Mouse (Mus musculus) Muller cell, postnatal 12 days (primary cell): ENCODE measurements at regions not wholly inside any gene's neighbourhood (a gene's known extent, or its start where the extent isn't known, plus 50 kb on each side); places are given as distances from the start of the nearest gene placed in this dataset.

ENCODE experiments used
- DNase-seq: peaks from one replicate; pipeline ENCODE4 v3.0.0-alpha.2; 2015; ENCODE audit errors: inconsistent ontology term

- no peak for DNase-seq
Observed at GRCm38 (mm10) chr5:83091483-83091882, 263.5 kb downstream of the Tecrl start.

- no peak for DNase-seq
Observed at GRCm38 (mm10) chr5:83054819-83055218, 300.2 kb downstream of the Tecrl start.

- no peak for DNase-seq
Observed at GRCm38 (mm10) chr5:83047214-83047613, 307.8 kb downstream of the Tecrl start.

GRCm38 (mm10) chr5:83029703-83030102 is 325.3 kb downstream of the Tecrl start:
- DNase-seq = no peak

GRCm38 (mm10) chr5:83006038-83006437 is 349.0 kb downstream of the Tecrl start:
- DNase-seq = no peak

GRCm38 (mm10) chr5:82989056-82989455 is 365.9 kb downstream of the Tecrl start:
- DNase-seq = peak; percentile 89

GRCm38 (mm10) chr5:82969315-82969714 is 385.7 kb downstream of the Tecrl start:
- DNase-seq = no peak

GRCm38 (mm10) chr5:82966824-82967223 is 388.2 kb downstream of the Tecrl start:
- DNase-seq = peak; percentile 88

- peak; percentile 91 for DNase-seq
Observed at GRCm38 (mm10) chr5:82966180-82966579, 388.8 kb downstream of the Tecrl start.

- DNase-seq = no peak
Observed at GRCm38 (mm10) chr5:82964513-82964912, 390.5 kb downstream of the Tecrl start.

- DNase-seq = no peak
Observed at GRCm38 (mm10) chr5:82956012-82956411, 399.0 kb downstream of the Tecrl start.

GRCm38 (mm10) chr5:82947060-82947459 is 407.9 kb downstream of the Tecrl start:
- no peak for DNase-seq

- DNase-seq = no peak
Observed at GRCm38 (mm10) chr5:82939786-82940185, 415.2 kb downstream of the Tecrl start.

GRCm38 (mm10) chr5:82899347-82899746 is 455.6 kb downstream of the Tecrl start:
- no peak for DNase-seq

- DNase-seq = no peak
Observed at GRCm38 (mm10) chr5:82898912-82899311, 456.1 kb downstream of the Tecrl start.

GRCm38 (mm10) chr5:82898389-82898788 is 456.6 kb downstream of the Tecrl start:
- no peak for DNase-seq

GRCm38 (mm10) chr5:82869264-82869663 is 485.7 kb downstream of the Tecrl start:
- no peak for DNase-seq

GRCm38 (mm10) chr5:82864347-82864746 is 490.6 kb downstream of the Tecrl start:
- no peak for DNase-seq

GRCm38 (mm10) chr5:82825327-82825726 is 529.7 kb downstream of the Tecrl start:
- DNase-seq = no peak

GRCm38 (mm10) chr5:82793197-82793596 is 561.8 kb downstream of the Tecrl start:
- DNase-seq = no peak
